Mouse (Mus musculus): ENCODE data around the gene Nckap5.

DNA sequence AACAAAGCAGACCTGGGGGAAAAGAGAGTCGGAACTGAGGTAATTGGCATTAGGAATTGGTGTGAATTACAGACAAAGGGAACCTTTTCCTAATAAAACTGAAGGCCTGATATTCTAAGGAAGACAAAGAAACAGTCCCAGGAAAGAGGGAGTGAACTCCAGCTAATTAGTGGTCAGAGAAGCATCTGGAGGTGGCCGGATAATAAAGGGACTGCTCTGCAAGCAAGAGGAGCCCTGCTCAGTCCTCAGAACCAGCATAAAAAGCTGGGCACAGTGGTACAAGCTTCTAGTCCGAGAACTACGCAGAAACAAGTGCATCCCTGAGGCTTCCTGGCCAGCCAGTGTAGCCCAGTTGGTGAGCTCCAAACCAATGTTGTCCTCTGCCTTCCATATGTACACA is 754.3 kb downstream of the Nckap5 start:
- TF ChIP-seq CTCF (conservative IDR thresholded peaks at IDR 0.05; ENCODE audit: insufficient read depth, insufficient read length, low read depth, low read length) = no peak
- TF ChIP-seq POLR2A (IDR thresholded peaks at IDR 0.05; ENCODE audit: low read depth, low read length) = no peak
